Mouse (Mus musculus): ENCODE measurements around the gene Gm43720. TPM values are rescaled to one million over a fixed set of nuclear protein-coding genes. Genes with fewer than 3 reads are reported as not detected.

Gene Gm43720
- total RNA-seq (2021): not detected
- long read RNA-seq, experiment 1, partial matches to known transcripts: 1 of 3 reads
- long read RNA-seq, experiment 1, other reads (novel, unspliced or antisense): 2 of 3 reads
- long read RNA-seq, experiment 2: 0 reads

DNA sequence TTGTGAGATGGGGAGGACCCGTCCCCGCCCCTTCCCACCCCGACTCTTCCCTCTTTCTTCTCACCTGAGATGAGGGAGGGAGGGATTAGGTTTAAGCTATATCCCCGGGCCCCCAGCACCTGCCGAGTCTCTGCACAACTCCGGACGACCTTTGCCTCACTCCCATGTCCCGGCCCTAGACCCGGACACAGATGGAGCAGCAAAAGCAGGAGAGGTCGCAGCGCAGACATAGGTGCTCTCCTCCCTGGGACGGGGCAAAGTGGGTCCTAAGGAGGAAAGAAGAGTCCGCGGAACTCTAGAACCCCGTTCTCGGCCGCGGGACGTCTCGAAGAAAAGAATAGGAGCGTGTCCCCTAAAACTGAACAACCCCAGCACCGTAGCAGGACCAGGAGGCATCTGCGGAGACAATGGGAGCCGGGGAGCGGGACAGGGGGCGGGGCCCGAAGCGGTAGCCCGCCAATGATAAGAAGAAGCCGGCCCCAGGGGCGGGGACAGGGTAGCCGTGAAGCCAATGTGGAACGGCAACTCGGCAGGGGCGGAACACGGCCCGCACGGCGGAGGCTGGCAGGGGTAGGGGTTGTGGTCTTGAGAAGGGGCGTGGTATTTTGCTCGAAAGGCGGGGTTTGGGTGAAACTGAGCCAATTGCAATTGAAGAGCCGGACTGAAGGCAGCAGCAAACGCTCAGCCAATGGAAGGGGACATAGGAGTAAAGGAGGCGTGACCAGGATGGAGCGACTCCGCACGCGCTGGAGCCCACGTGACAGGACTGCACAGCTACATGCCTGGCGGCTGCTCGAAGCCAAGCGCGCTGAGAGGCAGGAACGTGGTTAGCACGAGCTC, at the start of gene Gm43720, which contains the start of the genes Gpc2 and Stag3:
TSS of gene Gm43720 (minus strand) at position 374 of the 840 bp plus-strand sequence.
TSS of gene Gpc2 (minus strand) at position 421 of the 840 bp plus-strand sequence.
TSS of gene Stag3 (plus strand) at position 656 of the 840 bp plus-strand sequence.
- DNase-seq (ENCODE audit: low spot score in 2 of 2): peak; percentile 53 to 60

GRCm38 (mm10) chr5:138312795-138313194, 33.0 kb upstream of the Gm43720 start:
- no peak for DNase-seq (ENCODE audit: low spot score in 2 of 2)

DNA sequence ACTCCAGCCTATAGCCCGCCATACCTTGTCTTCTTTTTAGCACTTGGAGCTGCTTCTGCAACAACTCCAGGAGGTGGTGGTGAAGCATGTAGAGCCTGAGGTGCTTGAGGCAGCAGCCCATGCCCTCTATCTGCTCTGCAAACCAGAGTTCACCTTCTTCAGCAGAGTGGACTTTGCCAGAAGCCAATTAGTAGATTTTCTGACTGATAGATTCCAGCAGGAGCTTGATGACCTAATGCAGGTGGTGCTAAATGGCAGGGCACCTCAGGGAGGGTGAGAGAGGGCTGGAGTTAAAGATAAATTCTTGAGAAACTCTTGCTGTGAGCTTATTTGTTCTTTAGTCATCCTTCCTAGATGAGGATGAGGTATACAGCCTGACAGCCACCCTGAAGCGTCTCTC, 19.9 kb upstream of the Gm43720 start:
- no peak for DNase-seq (ENCODE audit: low spot score in 2 of 2)

DNA sequence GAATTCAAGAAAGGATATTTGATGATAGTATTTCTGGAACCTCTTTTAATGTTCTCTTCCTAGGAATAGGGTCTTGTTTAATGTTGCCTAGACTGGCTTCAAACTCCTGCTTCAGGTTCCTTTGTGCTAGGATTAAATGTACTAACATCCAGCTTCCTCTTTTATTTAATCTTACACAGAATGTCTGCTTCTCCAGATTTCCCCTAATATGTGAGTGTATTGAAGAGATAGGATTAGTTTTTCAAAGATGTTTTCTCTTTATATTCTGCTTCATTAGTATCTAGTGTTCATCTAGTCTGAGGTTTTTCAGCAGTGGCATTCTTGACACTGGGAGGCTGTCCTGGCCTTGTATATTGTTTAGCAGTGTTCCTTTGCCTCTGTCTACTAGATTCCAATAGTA, 14.4 kb upstream of the Gm43720 start:
- no peak for DNase-seq (ENCODE audit: low spot score in 2 of 2)

GRCm38 (mm10) chr5:138291638-138292037, 11.9 kb upstream of the Gm43720 start:
- no peak for DNase-seq (ENCODE audit: low spot score in 2 of 2)

- no peak for DNase-seq (ENCODE audit: low spot score in 2 of 2)
Measured at GRCm38 (mm10) chr5:138287861-138288260, 8.1 kb upstream of the Gm43720 start.

GRCm38 (mm10) chr5:138283540-138283939, 3.8 kb upstream of the Gm43720 start:
- no peak for DNase-seq (ENCODE audit: low spot score in 2 of 2)

- no peak for DNase-seq (ENCODE audit: low spot score in 2 of 2)
Measured at GRCm38 (mm10) chr5:138281798-138282197, 2.0 kb upstream of the Gm43720 start.

GRCm38 (mm10) chr5:138280829-138281228, 1.1 kb upstream of the Gm43720 start:
- DNase-seq (ENCODE audit: low spot score in 2 of 2): no peak

DNA sequence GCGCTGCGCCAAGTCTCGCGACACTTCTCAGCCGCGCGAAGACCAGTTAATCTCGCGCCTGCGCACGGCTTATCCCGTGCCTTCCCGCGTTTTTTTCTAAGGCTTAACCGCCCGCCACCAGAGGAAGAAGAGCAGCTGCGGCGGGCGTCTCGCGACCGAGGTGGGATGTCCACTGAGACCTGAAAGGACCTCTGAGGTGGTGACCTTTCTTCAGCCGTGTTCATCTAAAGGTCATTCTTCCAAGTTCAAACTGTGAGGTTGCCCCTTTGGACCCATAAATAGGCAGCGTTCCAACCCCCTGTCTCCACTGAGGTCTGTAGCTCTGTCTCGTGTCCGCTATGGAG, 639 bp upstream of the Gm43720 start:
- no peak for DNase-seq (ENCODE audit: low spot score in 2 of 2)

GRCm38 (mm10) chr5:138277994-138278393, 1.8 kb downstream of the Gm43720 start:
- DNase-seq (ENCODE audit: low spot score in 2 of 2): no peak

- no peak for DNase-seq (ENCODE audit: low spot score in 2 of 2)
Measured at GRCm38 (mm10) chr5:138275216-138276050, 4.3 kb downstream of the Gm43720 start.

DNA sequence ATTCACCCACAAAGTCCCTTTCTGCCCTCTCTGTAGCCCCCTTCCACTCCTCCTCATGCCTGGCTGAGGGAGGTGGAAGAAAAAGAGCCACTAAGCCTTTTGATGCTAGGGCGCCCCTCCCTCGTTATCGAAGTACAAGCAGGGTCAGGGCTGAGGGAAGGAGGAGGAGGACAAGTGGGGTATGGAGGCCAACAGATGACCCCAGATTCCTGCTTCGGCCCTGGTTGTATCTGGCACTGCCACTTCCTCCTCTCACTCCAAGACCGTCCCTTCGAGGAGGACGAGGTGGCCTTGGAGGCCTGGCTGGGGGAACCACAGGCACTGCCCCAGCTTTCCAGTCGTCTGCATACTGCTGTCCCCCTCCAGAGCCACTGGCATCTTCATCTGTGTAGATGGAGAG, 5.6 kb downstream of the Gm43720 start:
- no peak for DNase-seq (ENCODE audit: low spot score in 2 of 2)

GRCm38 (mm10) chr5:138272409-138272923, 7.3 kb downstream of the Gm43720 start, which contains the start of gene Gal3st4:
TSS of gene Gal3st4 (minus strand) at chr5:138272840.
- no peak for DNase-seq (ENCODE audit: low spot score in 2 of 2)

GRCm38 (mm10) chr5:138271232-138271631, 8.5 kb downstream of the Gm43720 start:
- DNase-seq (ENCODE audit: low spot score in 2 of 2): no peak

- DNase-seq (ENCODE audit: low spot score in 2 of 2): no peak
Measured at GRCm38 (mm10) chr5:138268980-138269379, 10.8 kb downstream of the Gm43720 start.

GRCm38 (mm10) chr5:138267114-138267513, 12.6 kb downstream of the Gm43720 start:
- no peak for DNase-seq (ENCODE audit: low spot score in 2 of 2)

- no peak for DNase-seq (ENCODE audit: low spot score in 2 of 2)
Measured at GRCm38 (mm10) chr5:138265712-138266111, 14.0 kb downstream of the Gm43720 start.

GRCm38 (mm10) chr5:138264207-138264578, 15.6 kb downstream of the Gm43720 start:
- no peak for DNase-seq (ENCODE audit: low spot score in 2 of 2)

GRCm38 (mm10) chr5:138263260-138264206, 16.2 kb downstream of the Gm43720 start, which contains the start of gene BC037034:
TSS of gene BC037034 (minus strand) at chr5:138264033.
- DNase-seq (ENCODE audit: low spot score in 2 of 2): peak; percentile 90 to 94
